Mouse (Mus musculus) spleen, adult 2 months (tissue): ENCODE results near the gene Rhcg. TPM values are rescaled to one million over a fixed set of nuclear protein-coding genes. Genes with fewer than 3 reads are reported as not detected.
A peak's percentile ranks its signal among the peaks of the same experiment; 100 is the strongest.

Experiments
- DNase-seq, 2 experiments: peaks; one replicate each; pipeline versions ENCODE4 v3.0.0 to v3.0.0-alpha.2; 2012 to 2021; ENCODE audit warnings: low spot score in 2 of 2, low read depth in 1 of 2
- H3K27ac ChIP-seq: fragments of 200-500 bp; 2 replicates; pipeline ENCODE4 v1.5.1; 2012; ENCODE audit warnings: low read length, inconsistent platforms; ENCODE audit not compliant: insufficient read depth
- H3K27me3 ChIP-seq: fragments of 200-500 bp; 2 replicates; pipeline ENCODE4 v1.6.1; 2012; ENCODE audit warnings: mild to moderate bottlenecking, moderate library complexity, low read length, inconsistent platforms; ENCODE audit not compliant: control insufficient read depth, insufficient read depth
- H3K36me3 ChIP-seq: fragments of 200-500 bp; 2 replicates; pipeline ENCODE4 v1.6.1; 2012; ENCODE audit warnings: mild to moderate bottlenecking, low read length, inconsistent platforms; ENCODE audit not compliant: control insufficient read depth, insufficient read depth
- H3K4me1 ChIP-seq: fragments of 200-500 bp; 2 replicates; pipeline ENCODE4 v1.6.1; 2011; ENCODE audit warnings: inconsistent platforms; ENCODE audit not compliant: control insufficient read depth, insufficient read depth, insufficient read length
- H3K4me3 ChIP-seq: fragments of 200-500 bp; 2 replicates; pipeline ENCODE4 v1.5.1; 2011; ENCODE audit warnings: mild to moderate bottlenecking, inconsistent platforms; ENCODE audit not compliant: insufficient read depth, insufficient read length; ENCODE audit errors: extremely low read depth
- CTCF ChIP-seq: fragments of 200-500 bp; IDR thresholded peaks from 2 replicates; pipeline ENCODE4 v1.5.1; 2011; ENCODE audit warnings: mild to moderate bottlenecking, inconsistent platforms; ENCODE audit not compliant: insufficient read depth, insufficient read length, insufficient replicate concordance; ENCODE audit errors: extremely low read depth
- POLR2A ChIP-seq: fragments of 200-500 bp; IDR thresholded peaks from 2 replicates; pipeline ENCODE4 v1.6.1; 2011; ENCODE audit warnings: low read depth, low read length, inconsistent platforms
- WGBS: fragments of 180-500 bp; shearing (Covaris S2); methylation state at CpG from one replicate; pipeline ENCODE4 v1.1.7; 2018; 5-methylcytosine and 5-hydroxymethylcytosine counted together
- polyA plus RNA-seq: library from polyadenylated mRNA; depleted of rRNA; stranded (reverse); fragments of >200 nt; gene quantifications from 2 replicates; pipeline ENCODE4 v1.2.3, GENCODE M21; 2012; rRNA removed

Gene Rhcg
- polyA plus RNA-seq, result 0.07 TPM in 1 of 2 replicates, not detected in the other

DNA sequence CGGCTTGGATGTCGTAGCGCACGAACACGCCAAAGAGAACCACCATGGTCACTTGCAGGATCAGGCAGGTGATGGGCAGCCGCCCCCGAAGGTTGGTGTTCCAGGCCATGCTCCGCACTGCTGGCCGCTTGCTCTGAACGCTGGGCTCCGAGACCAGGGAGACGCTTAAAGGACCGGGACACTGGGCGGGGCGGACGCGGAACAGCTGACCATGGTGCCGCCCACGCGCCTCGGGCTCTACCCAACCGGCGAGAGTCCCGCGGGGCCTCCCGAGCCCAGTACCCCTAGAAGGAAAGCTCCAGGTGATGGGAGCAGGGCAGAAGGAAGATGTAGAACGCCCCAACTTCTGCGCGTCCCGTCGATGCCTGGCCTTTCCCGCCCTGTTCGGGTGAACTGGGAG, at the start of gene Rhcg:
Gene Rhcg, minus strand, starts transcription at position 240 of the 400 bp plus-strand sequence.
- 17% methylated on average over 33 of the region's 33 CpGs for WGBS
- Histone ChIP-seq H3K36me3 (no peaks in the 10 kb centered on the region), H3K4me3 (no peak within 1 kb of the TSS), H3K27ac (no peak within 1 kb of the TSS), H3K4me1 (no peaks in the 10 kb centered on the region), H3K27me3 (no peaks in the 10 kb centered on the region; the same call in 1 of the 2 replicates)
- DNase-seq, result no peak
- TF ChIP-seq POLR2A, result no peak
- no peak for TF ChIP-seq CTCF

GRCm38 (mm10) chr7:79666690-79667089, 49.2 kb upstream of the Rhcg start:
- Histone ChIP-seq H3K27me3 (no peaks in the 10 kb centered on the region), H3K36me3 (0 out of 2 replicates have a peak, but pooled peaks cover 3% of the 10 kb centered on the region), H3K4me1 (no peaks in the 10 kb centered on the region), H3K27ac (no peak overlapping the region), H3K4me3 (no peak overlapping the region)
- DNase-seq, result no peak
- TF ChIP-seq CTCF, result no peak
- TF ChIP-seq POLR2A, result no peak

- TF ChIP-seq POLR2A (no peak), CTCF (no peak)
- DNase-seq, result no peak
- H3K4me1 ChIP-seq, result peaks cover 3% of the 10 kb centered on the region
- H3K27ac ChIP-seq, result no peak overlapping the region
- H3K36me3 ChIP-seq, result no peaks in the 10 kb centered on the region
- peak overlapping the region; percentile 73; the same call in 1 of the 2 replicates for H3K4me3 ChIP-seq
- no peaks in the 10 kb centered on the region for H3K27me3 ChIP-seq
- WGBS, result 13% methylated on average over 5 of the region's 5 CpGs
Measured at GRCm38 (mm10) chr7:79661253-79661890, 43.9 kb upstream of the Rhcg start.

GRCm38 (mm10) chr7:79660291-79661150, 43.1 kb upstream of the Rhcg start:
- TF ChIP-seq POLR2A, result no peak
- no peak for TF ChIP-seq CTCF
- H3K4me3 ChIP-seq, result peak overlapping the region; percentile 73
- H3K36me3 ChIP-seq, result no peaks in the 10 kb centered on the region
- DNase-seq, result no peak
- WGBS, result under 1% methylated on average over 70 of the region's 73 CpGs
- peaks cover 3% of the 10 kb centered on the region for H3K4me1 ChIP-seq
- no peaks in the 10 kb centered on the region for H3K27me3 ChIP-seq
- H3K27ac ChIP-seq, result no peak overlapping the region

GRCm38 (mm10) chr7:79659578-79660290, 42.3 kb upstream of the Rhcg start, which contains the start of gene Ticrr:
Gene Ticrr, plus strand, starts transcription at chr7:79660196.
- WGBS, result 2% methylated on average over 39 of the region's 39 CpGs
- no peak for TF ChIP-seq POLR2A
- TF ChIP-seq CTCF, result no peak
- H3K4me3 ChIP-seq, result peak within 1 kb of the TSS; percentile 73
- no peak within 1 kb of the TSS for H3K27ac ChIP-seq
- peaks cover 3% of the 10 kb centered on the region for H3K4me1 ChIP-seq
- H3K27me3 ChIP-seq, result no peaks in the 10 kb centered on the region
- DNase-seq, result peak; percentile 96
- H3K36me3 ChIP-seq, result no peaks in the 10 kb centered on the region

DNA sequence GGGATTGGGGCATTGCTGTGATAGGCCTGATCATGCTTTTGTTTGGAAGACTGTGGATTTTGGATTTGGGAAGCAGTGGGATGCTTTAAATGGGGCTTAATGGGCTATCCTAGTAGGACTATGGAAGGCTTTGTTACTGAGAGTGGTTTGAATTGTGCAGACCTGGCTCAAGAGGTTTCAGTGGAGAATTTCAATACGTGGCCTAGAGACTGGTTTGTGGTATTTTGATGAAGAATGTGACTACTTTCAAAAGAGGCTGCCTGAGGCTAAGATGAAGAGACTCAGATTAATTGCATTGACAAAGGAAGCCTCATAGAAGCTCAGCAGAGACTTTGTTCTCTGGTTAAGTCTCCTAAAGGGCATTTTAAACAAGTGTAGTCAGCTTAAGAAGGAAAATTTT, 37.1 kb upstream of the Rhcg start:
- Histone ChIP-seq H3K27ac (no peak overlapping the region), H3K36me3 (no peaks in the 10 kb centered on the region), H3K4me1 (peaks cover 3% of the 10 kb centered on the region; the same call in 1 of the 2 replicates), H3K27me3 (no peaks in the 10 kb centered on the region), H3K4me3 (no peak overlapping the region)
- no peak for TF ChIP-seq POLR2A
- TF ChIP-seq CTCF, result no peak
- WGBS, result 66% methylated on average over 1 of the region's 1 CpGs
- no peak for DNase-seq

DNA sequence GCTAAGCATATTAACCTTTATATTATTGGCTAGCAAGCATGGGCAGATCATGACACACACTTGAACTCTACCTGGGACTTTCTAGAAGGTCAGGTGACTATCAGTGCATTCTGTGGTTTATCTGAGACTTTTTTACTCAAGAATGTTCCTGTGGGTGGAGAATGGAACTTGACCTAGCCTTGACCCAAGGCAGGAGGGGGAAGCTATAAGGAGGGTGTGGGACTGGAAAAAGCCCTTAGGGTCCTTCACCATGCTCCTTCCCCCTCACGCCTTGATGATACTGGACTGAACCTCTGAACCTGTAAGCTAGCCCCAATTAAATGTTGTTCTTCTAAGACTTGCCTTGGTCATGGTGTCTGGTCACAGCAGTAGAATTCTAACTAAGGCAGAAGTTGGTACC, 36.7 kb upstream of the Rhcg start:
- Histone ChIP-seq H3K36me3 (no peaks in the 10 kb centered on the region), H3K27me3 (no peaks in the 10 kb centered on the region), H3K4me1 (0 out of 2 replicates have a peak, but pooled peaks cover under 1% of the 10 kb centered on the region), H3K4me3 (no peak overlapping the region), H3K27ac (no peak overlapping the region)
- DNase-seq, result no peak
- 96% methylated on average over 1 of the region's 1 CpGs for WGBS
- TF ChIP-seq POLR2A, result no peak
- TF ChIP-seq CTCF, result no peak
